Mouse (Mus musculus) heart, postnatal 36 days (tissue): ENCODE data around the gene Pole2. TPM values are rescaled to one million over a fixed set of nuclear protein-coding genes. Genes with fewer than 3 reads are reported as not detected.

ENCODE experiments used
- DNase-seq, 2 experiments: peaks; one replicate each; pipeline ENCODE4 v3.0.0; 2021 to 2022
- intact Hi-C: fragments of 180-260 bp; cut with DNase I; formaldehyde crosslinking; loops from one replicate; pipeline ENCODE4 v1.15.1; 2025
- microRNA-seq, 2 experiments: library from miRNA; unstranded; fragments of <30 nt; microRNA quantifications; one replicate each; pipeline ENCODE4 v1.2.0; 2021; ENCODE audit warnings: borderline number of aligned reads in 2 of 2
- total RNA-seq, 2 experiments: library from RNA; stranded (reverse); gene quantifications; 2 replicates each; pipeline ENCODE4 v1.2.3; 2021

Pole2 gene
- total RNA-seq, 2 experiments from 2014 or later = 0.64 to 0.98 TPM

- no peak for DNase-seq
- intact Hi-C loops = no loop called here
Measured at GRCm38 (mm10) chr12:69155923-69156322, 72.1 kb downstream of the Pole2 start.

Small RNA genes lying within 50 kb of the gene (microRNA-seq; reads per million reads assigned to microRNA genes)
- 0 reads per million in 2 experiments for gene Gm47287
- 2.0 to 2.2 reads per million in 2 experiments for gene Gm47295

Other genes starting within 250 kb of the Pole2 start
- 1,000 to 10,000 TPM; 1,412 to 1,495 TPM for gene Rps29, start 69.0 kb downstream of the Pole2 start, total RNA-seq
- not detected for gene Lrr1, start 59.4 kb downstream of the Pole2 start, total RNA-seq
- 100 to 1,000 TPM; 206 to 211 TPM for gene Rpl36al, start 44.1 kb downstream of the Pole2 start, total RNA-seq
- gene Mgat2, start 44.0 kb downstream of the Pole2 start, total RNA-seq = 10 to 100 TPM; 18.8 to 20.6 TPM
- gene Gm49383, start 31.1 kb downstream of the Pole2 start, total RNA-seq = 1 to 10 TPM; 2.6 to 3.6 TPM
- under 1 TPM; 0.41 to 0.83 TPM for gene Dnaaf2, start 29.8 kb downstream of the Pole2 start, total RNA-seq
- gene Gm49384, start 23.9 kb downstream of the Pole2 start, total RNA-seq = 1 to 10 TPM; 2.5 to 2.8 TPM
- 10 to 100 TPM; 35.7 to 37.2 TPM for gene Klhdc1, start 13.0 kb upstream of the Pole2 start, total RNA-seq
- gene Klhdc2, start 68.5 kb upstream of the Pole2 start, total RNA-seq = 100 to 1,000 TPM; 105 to 110 TPM
- 10 to 100 TPM; 22.3 to 24.1 TPM for gene Nemf, start 129.0 kb upstream of the Pole2 start, total RNA-seq
- 10 to 100 TPM; 37.2 to 39.8 TPM for gene Arf6, start 144.0 kb upstream of the Pole2 start, total RNA-seq
- not detected for gene Gm9887, start 144.3 kb upstream of the Pole2 start, total RNA-seq